Comparison of ENCODE assay signal across 21 mouse cellular contexts in the genomic region with DNA sequence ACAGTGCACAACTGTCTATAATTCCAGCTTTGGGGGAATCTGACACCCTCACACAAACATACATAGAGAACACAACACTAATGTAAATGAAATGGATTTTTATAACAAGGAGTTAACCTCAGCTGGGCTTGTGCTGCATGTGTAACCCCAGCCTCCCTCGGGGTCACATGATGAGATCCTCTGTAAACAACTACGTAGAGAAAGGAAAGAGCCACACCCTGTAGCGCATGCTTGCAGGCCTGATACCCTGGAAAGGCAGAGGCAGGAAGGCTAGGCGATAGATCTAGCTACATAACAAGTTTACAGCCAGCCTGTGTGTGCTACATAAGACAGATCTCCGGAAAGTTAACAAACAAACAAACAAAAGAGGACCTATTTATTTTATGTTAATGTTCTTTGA. TPM values are rescaled to one million over a fixed set of nuclear protein-coding genes. Genes with fewer than 3 reads are reported as not detected.
DNase-seq lines count a peak whose midpoint lies in the region; ATAC-seq and TF ChIP-seq lines count a peak whose summit lies in the region.
"Had no signal": no experiment of that assay in that cellular context is flagged by ENCODE, and none has a peak within 500 bp of the region (broad histone marks: within the 10 kb centered on the region; RNA-seq: fewer than 3 reads in every experiment).

No protein-coding gene starts in this region.

- peaks cover 36% of the 10 kb centered on the region for H3K36me3 ChIP-seq in liver, postnatal 0 days (replicated peaks; ENCODE audit: insufficient read depth, low read length)
- peaks cover 6 to 17% of the 10 kb centered on the region in 2 experiments for H3K36me3 ChIP-seq in MEL (ENCODE audit: control insufficient read depth in 1 of 2, insufficient read depth in 2 of 2, low read length in 2 of 2)

- no peak overlapping the region for H3K4me3 ChIP-seq in liver, postnatal 0 days (ENCODE audit: low read depth, low read length)
- H3K4me3 ChIP-seq in MEL (ENCODE audit: control insufficient read depth in 1 of 2, insufficient read depth in 1 of 2, low read depth in 2 of 2, low read length in 2 of 2), result no peak overlapping the region
- H3K4me3 ChIP-seq: limb, embryonic 13.5 days had no signal

- 56% methylated on average over 5 of the region's 5 CpGs for WGBS in liver, postnatal 0 days (ENCODE audit: insufficient replicate concordance)

- no peaks in the 10 kb centered on the region for H3K9me3 ChIP-seq in liver, postnatal 0 days (ENCODE audit: low read length)
- H3K9me3 ChIP-seq in MEL (replicated peaks; ENCODE audit: insufficient read depth, low read length), result no peaks in the 10 kb centered on the region
- H3K9me3 ChIP-seq: limb, embryonic 13.5 days had no signal

- TF ChIP-seq CTCF in liver, postnatal 0 days (IDR thresholded peaks at IDR 0.05; ENCODE audit: low read depth), result no peak
- no peak for TF ChIP-seq CTCF in MEL (IDR thresholded peaks at IDR 0.05 in 2 of 3, conservative IDR thresholded peaks at IDR 0.05 in 1 of 3; ENCODE audit: control insufficient read depth in 1 of 3, insufficient read depth in 1 of 3, low read depth in 2 of 3, low read length in 3 of 3, poor library complexity in 1 of 3, severe bottlenecking in 1 of 3)

- no peak overlapping the region for H3K9ac ChIP-seq in liver, postnatal 0 days (replicated peaks)
- no peak overlapping the region for H3K9ac ChIP-seq in MEL (ENCODE audit: control insufficient read depth, low read depth, low read length, poor library complexity, severe bottlenecking)
- H3K9ac ChIP-seq: forebrain, postnatal 0 days; hindbrain, embryonic 14.5 days; limb, embryonic 13.5 days had no signal

- H3K27ac ChIP-seq in liver, postnatal 0 days (ENCODE audit: low read depth), result no peak overlapping the region
- no peak overlapping the region for H3K27ac ChIP-seq in MEL (ENCODE audit: control insufficient read depth, low read depth, low read length)
- H3K27ac ChIP-seq: hindbrain, embryonic 14.5 days; kidney, postnatal 0 days; limb, embryonic 13.5 days; macrophage had no signal

- TF ChIP-seq EP300 in liver, postnatal 0 days (IDR thresholded peaks at IDR 0.05; ENCODE audit: low read depth), result no peak
- no peak for TF ChIP-seq EP300 in MEL (IDR thresholded peaks at IDR 0.05; ENCODE audit: low read depth in 1 of 2, low read length in 2 of 2)

- no peak for TF ChIP-seq RAD21 in MEL (IDR thresholded peaks at IDR 0.05; ENCODE audit: low read depth, low read length)

- H3K27me3 ChIP-seq in liver, postnatal 0 days (ENCODE audit: insufficient read depth, low read length), result no peaks in the 10 kb centered on the region
- no peaks in the 10 kb centered on the region for H3K27me3 ChIP-seq in MEL (ENCODE audit: control insufficient read depth in 1 of 2, insufficient read depth in 2 of 2, low read length in 2 of 2)
- H3K27me3 ChIP-seq: limb, embryonic 13.5 days had no signal

- H3K4me2 ChIP-seq in liver, postnatal 0 days (ENCODE audit: low read depth, low read length), result no peak overlapping the region
- H3K4me2 ChIP-seq: hindbrain, embryonic 14.5 days; limb, embryonic 13.5 days had no signal

- H3K79me2 ChIP-seq in MEL (ENCODE audit: control insufficient read depth, insufficient read depth, low read length, poor library complexity), result no peaks in the 10 kb centered on the region

- peak; percentile 23 for DNase-seq in liver
- no peak for DNase-seq in liver, postnatal 0 days
- peak; percentile 30 for DNase-seq in MEL (ENCODE audit: low read depth, low spot score)
- peak; percentile 49 for DNase-seq in naive thymus-derived CD4-positive, alpha-beta T cell, adult 2 months (ENCODE audit: low read depth)
- DNase-seq in thymus, postnatal 4 days, result no peak
- DNase-seq in adrenal gland, adult 2 months, result no peak
- DNase-seq: adrenal gland, postnatal 14 days; cerebellum, adult 8-10 months; forebrain, postnatal 0 days; gastrocnemius, postnatal 25 days; midbrain, embryonic 14.5 days; right cerebral cortex, postnatal 25 days had no signal

- TF ChIP-seq POLR2A in MEL (IDR thresholded peaks at IDR 0.05; ENCODE audit: control insufficient read depth in 1 of 2, insufficient read depth in 1 of 2, low read depth in 1 of 2, low read length in 2 of 2, poor library complexity in 1 of 2), result no peak

- 0 out of 2 replicates have a peak, but pooled peaks cover 6% of the 10 kb centered on the region for H3K4me1 ChIP-seq in liver, postnatal 0 days (ENCODE audit: insufficient read depth)
- H3K4me1 ChIP-seq in MEL (ENCODE audit: control insufficient read depth in 1 of 2, insufficient read depth in 2 of 2, low read length in 2 of 2), result peaks cover 0 to 3% of the 10 kb centered on the region in 2 experiments; a peak in 1 of 4 replicates

- ATAC-seq in liver, postnatal 0 days, result no peak
- peak; percentile 60 for ATAC-seq in erythroblast, adult 5-6 weeks (replicated peaks; ENCODE audit: low FRiP score, poor library complexity, severe bottlenecking)
- ATAC-seq: forebrain, postnatal 0 days; intestine, embryonic 16.5 days had no signal

TF ChIP-seq in MEL, 35 proteins besides CTCF, POLR2A, EP300 and RAD21:
- TF ChIP-seq SIN3A (IDR thresholded peaks at IDR 0.05; ENCODE audit: low read length) (peak; percentile 24; the same call in 1 of the 2 replicates), USF1 (IDR thresholded peaks at IDR 0.05; ENCODE audit: low read depth, low read length) (peak; percentile 74), TCF12 (IDR thresholded peaks at IDR 0.05; ENCODE audit: low read depth, low read length) (no peak)

RNA-seq across cellular contexts. Expression of gene Mdn1, which starts 5.2 kb away (rescaled TPM):
- 3.2 and 3.8 TPM in 2 replicates for polyA plus RNA-seq in liver, postnatal 0 days (2015; fragmentation: Nextera tagmentation; extraction: Ambion mirVana)
- total RNA-seq in MEL (2012; rRNA removed), result 47.9 and 49.8 TPM in 2 replicates
- polyA plus RNA-seq in MEL (2012; ENCODE audit: insufficient read depth in 1 of 2, insufficient read length in 2 of 2, low read depth in 1 of 2, low replicate concordance in 2 of 2, missing spikeins in 1 of 2), result 10 to 100 TPM; 16.1 to 44.5 TPM
- total RNA-seq in erythroblast, adult 5-6 weeks (2015; ENCODE audit: low replicate concordance), result 12.5 and 13.0 TPM in 2 replicates
- 4.5 and 10.2 TPM in 2 replicates for total RNA-seq in erythroblast, adult 5-6 weeks (2017; ENCODE audit: low replicate concordance)
- total RNA-seq in adrenal gland, adult 2 months (2021), result 10 to 100 TPM; 22.2 to 24.6 TPM
- 1.9 and 2.5 TPM in 2 replicates for polyA plus RNA-seq in adrenal gland, adult 2 months (2012; rRNA removed)

RNA-seq across cellular contexts. Expression of gene Casp8ap2, which starts 36.4 kb away (rescaled TPM):
- polyA plus RNA-seq in liver, postnatal 0 days (2015; fragmentation: Nextera tagmentation; extraction: Ambion mirVana), result 16.2 and 17.8 TPM in 2 replicates
- total RNA-seq in MEL (2012; rRNA removed), result 29.8 and 31.1 TPM in 2 replicates
- 10 to 100 TPM; 18.2 to 93.5 TPM for polyA plus RNA-seq in MEL (2012; ENCODE audit: insufficient read depth in 1 of 2, insufficient read length in 2 of 2, low read depth in 1 of 2, low replicate concordance in 2 of 2, missing spikeins in 1 of 2)
- total RNA-seq in erythroblast, adult 5-6 weeks (2015; ENCODE audit: low replicate concordance), result 19.0 and 19.6 TPM in 2 replicates
- 18.8 and 26.5 TPM in 2 replicates for total RNA-seq in erythroblast, adult 5-6 weeks (2017; ENCODE audit: low replicate concordance)
- total RNA-seq in adrenal gland, adult 2 months (2021), result 1 to 10 TPM; 7.9 to 8.9 TPM
- polyA plus RNA-seq in adrenal gland, adult 2 months (2012; rRNA removed), result 0.10 and 0.31 TPM in 2 replicates

RNA-seq across cellular contexts. Expression of gene Gja10, which starts 49.1 kb away (rescaled TPM):
- 0.21 TPM in 1 of 2 replicates, not detected in the other for polyA plus RNA-seq in liver, postnatal 0 days (2015; fragmentation: Nextera tagmentation; extraction: Ambion mirVana)
- total RNA-seq in MEL (2012; rRNA removed), result not detected in 2 replicates
- not detected for polyA plus RNA-seq in MEL (2012; ENCODE audit: insufficient read depth in 1 of 2, insufficient read length in 2 of 2, low read depth in 1 of 2, low replicate concordance in 2 of 2, missing spikeins in 1 of 2)
- 2.1 TPM in 1 of 2 replicates, not detected in the other for total RNA-seq in erythroblast, adult 5-6 weeks (2015; ENCODE audit: low replicate concordance)
- total RNA-seq in erythroblast, adult 5-6 weeks (2017; ENCODE audit: low replicate concordance), result not detected in 2 replicates
- not detected for total RNA-seq in adrenal gland, adult 2 months (2021)
- polyA plus RNA-seq in adrenal gland, adult 2 months (2012; rRNA removed), result not detected in 2 replicates
- total RNA-seq: adrenal gland, postnatal 14 days; gastrocnemius, postnatal 25 days; left cerebral cortex, adult 8-10 months had no signal
- polyA plus RNA-seq: forebrain, postnatal 0 days; heart, embryonic 16.5 days; hindbrain, embryonic 14.5 days; intestine, embryonic 16.5 days; kidney, postnatal 0 days; limb, embryonic 13.5 days; macrophage; neural tube, embryonic 11.5 days had no signal

Comparison
In these comparisons a context has a peak if more than half of its experiments do, and no peak if none do; other contexts are left out.
1. DNase-seq: peak in liver (single experiment), MEL (single experiment) and naive thymus-derived CD4-positive, alpha-beta T cell, adult 2 months (single experiment); none in liver, postnatal 0 days (single experiment), thymus, postnatal 4 days (single experiment) and adrenal gland, adult 2 months (single experiment).